Mouse (Mus musculus) midbrain, embryonic 11.5 days (tissue): ENCODE results near the gene Trim44. TPM values are rescaled to one million over a fixed set of nuclear protein-coding genes. Genes with fewer than 3 reads are reported as not detected.
A peak's percentile ranks its signal among the peaks of the same experiment; 100 is the strongest.

ENCODE experiments used
- ATAC-seq: fragments of 200-750 bp; cut with Nextera tagmentation; 2 replicates; pipeline ENCODE4 v1.8.0; 2017; ENCODE audit warnings: moderate TSS enrichment, moderate library complexity; ENCODE audit not compliant: low FRiP score
- DNase-seq: peaks from one replicate; pipeline ENCODE4 v3.0.0; 2015; ENCODE audit warnings: low spot score; ENCODE audit errors: missing footprints
- H3K27ac ChIP-seq: fragments of 300-500 bp; sonication (generic); 2 replicates; pipeline ENCODE4 v1.5.1; 2014; ENCODE audit warnings: low read depth, low read length
- H3K27me3 ChIP-seq: fragments of 300-500 bp; sonication (generic); 2 replicates; pipeline ENCODE4 v1.6.1; 2014; ENCODE audit warnings: mild to moderate bottlenecking, low read length, moderate library complexity, mixed read lengths; ENCODE audit not compliant: control insufficient read depth, insufficient read depth
- H3K36me3 ChIP-seq: fragments of 300-500 bp; sonication (generic); 2 replicates; pipeline ENCODE4 v1.6.1; 2014; ENCODE audit warnings: mild to moderate bottlenecking, low read length, moderate library complexity, mixed read lengths; ENCODE audit not compliant: control insufficient read depth, insufficient read depth
- H3K4me1 ChIP-seq: fragments of 300-500 bp; sonication (generic); 2 replicates; pipeline ENCODE4 v1.6.1; 2014; ENCODE audit warnings: low read length; ENCODE audit not compliant: control insufficient read depth, insufficient read depth
- H3K4me2 ChIP-seq: fragments of 300-500 bp; sonication (generic); 2 replicates; pipeline ENCODE4 v1.6.1; 2014; ENCODE audit warnings: mild to moderate bottlenecking, moderate library complexity
- H3K4me3 ChIP-seq: fragments of 300-500 bp; sonication (generic); 2 replicates; pipeline ENCODE4 v1.5.1; 2014; ENCODE audit warnings: low read depth, low read length
- H3K9ac ChIP-seq: fragments of 300-500 bp; sonication (generic); 2 replicates; pipeline ENCODE4 v1.6.1; 2014; ENCODE audit warnings: low read length
- H3K9me3 ChIP-seq: fragments of 300-500 bp; sonication (generic); 2 replicates; pipeline ENCODE4 v1.6.1; 2016; ENCODE audit warnings: low read length; ENCODE audit not compliant: control insufficient read depth
- WGBS: fragments of 180-500 bp; shearing (Covaris S2); extraction: QIAGEN DNeasy Blood & Tissue Kit; methylation state at CpG from one replicate; pipeline ENCODE4 v1.1.7; 2014; 5-methylcytosine and 5-hydroxymethylcytosine counted together
- polyA plus RNA-seq: library from polyadenylated mRNA; unstranded; fragments of >200 nt; fragmentation: Nextera tagmentation; extraction: Ambion mirVana; gene quantifications from 2 replicates; pipeline ENCODE4 v1.2.1, GENCODE M21; 2014

The Trim44 gene
- polyA plus RNA-seq, 1 experiment from 2014 or later, result 40.7 TPM

GRCm38 (mm10) chr2:102396493-102396892 lies 11.1 kb downstream of the Trim44 start:
- H3K4me1 ChIP-seq, result peaks cover 16% of the 10 kb centered on the region
- WGBS, result 94% methylated on average over 1 of the region's 1 CpGs
- no peaks in the 10 kb centered on the region for H3K9me3 ChIP-seq

GRCm38 (mm10) chr2:102393457-102393856 lies 14.2 kb downstream of the Trim44 start:
- WGBS, result 89% methylated on average over 1 of the region's 1 CpGs
- Histone ChIP-seq H3K4me1 (no peaks in the 10 kb centered on the region), H3K27me3 (no peaks in the 10 kb centered on the region), H3K9me3 (no peaks in the 10 kb centered on the region), H3K27ac (no peak overlapping the region), H3K4me2 (no peak overlapping the region), H3K9ac (no peak overlapping the region), H3K36me3 (no peaks in the 10 kb centered on the region), H3K4me3 (no peak overlapping the region)
- DNase-seq (no peak), ATAC-seq (no peak)

More at GRCm38 (mm10) chr2:102396493-102396892, 11.1 kb downstream of the Trim44 start:
- H3K4me2 ChIP-seq, result no peak overlapping the region
- H3K27me3 ChIP-seq, result no peaks in the 10 kb centered on the region
- ATAC-seq (no peak), DNase-seq (peak; percentile 59)
- no peak overlapping the region for H3K27ac ChIP-seq
- no peaks in the 10 kb centered on the region for H3K36me3 ChIP-seq
- no peak overlapping the region for H3K9ac ChIP-seq
- no peak overlapping the region for H3K4me3 ChIP-seq

GRCm38 (mm10) chr2:102385328-102385902 lies 22.2 kb downstream of the Trim44 start:
- ATAC-seq (no peak), DNase-seq (no peak)
- Histone ChIP-seq H3K27me3 (no peaks in the 10 kb centered on the region), H3K4me2 (no peak overlapping the region), H3K4me3 (no peak overlapping the region), H3K36me3 (no peaks in the 10 kb centered on the region), H3K9ac (no peak overlapping the region), H3K9me3 (no peaks in the 10 kb centered on the region), H3K27ac (no peak overlapping the region), H3K4me1 (peaks cover 6% of the 10 kb centered on the region; the same call in 1 of the 2 replicates)

- WGBS, result 77% methylated on average over 1 of the region's 1 CpGs
- no peak overlapping the region for H3K9ac ChIP-seq
- H3K9me3 ChIP-seq, result no peaks in the 10 kb centered on the region
- H3K4me1 ChIP-seq, result peaks cover 6% of the 10 kb centered on the region; the same call in 1 of the 2 replicates
- no peak overlapping the region for H3K4me3 ChIP-seq
- H3K27ac ChIP-seq, result no peak overlapping the region
- DNase-seq, result peak; percentile 54
- no peaks in the 10 kb centered on the region for H3K36me3 ChIP-seq
- ATAC-seq, result no peak
- H3K4me2 ChIP-seq, result no peak overlapping the region
- H3K27me3 ChIP-seq, result no peaks in the 10 kb centered on the region
Observed at GRCm38 (mm10) chr2:102384496-102384895, 23.1 kb downstream of the Trim44 start.

GRCm38 (mm10) chr2:102384057-102384456 lies 23.6 kb downstream of the Trim44 start:
- H3K36me3 ChIP-seq, result no peaks in the 10 kb centered on the region
- no peaks in the 10 kb centered on the region for H3K27me3 ChIP-seq
- no peak overlapping the region for H3K4me2 ChIP-seq
- H3K27ac ChIP-seq, result no peak overlapping the region
- WGBS, result 51% methylated on average over 2 of the region's 2 CpGs
- ATAC-seq (no peak), DNase-seq (no peak)
- no peaks in the 10 kb centered on the region for H3K9me3 ChIP-seq
- H3K4me1 ChIP-seq, result peaks cover 6% of the 10 kb centered on the region; the same call in 1 of the 2 replicates
- no peak overlapping the region for H3K4me3 ChIP-seq
- no peak overlapping the region for H3K9ac ChIP-seq

GRCm38 (mm10) chr2:102383069-102383834 lies 24.4 kb downstream of the Trim44 start:
- Histone ChIP-seq H3K27me3 (no peaks in the 10 kb centered on the region), H3K9ac (no peak overlapping the region), H3K4me2 (no peak overlapping the region), H3K36me3 (no peaks in the 10 kb centered on the region), H3K4me1 (peaks cover 6% of the 10 kb centered on the region; the same call in 1 of the 2 replicates), H3K4me3 (no peak overlapping the region), H3K9me3 (no peaks in the 10 kb centered on the region), H3K27ac (no peak overlapping the region)
- no peak for ATAC-seq
- 51% methylated on average over 3 of the region's 3 CpGs for WGBS
- peak; percentile 51 for DNase-seq

GRCm38 (mm10) chr2:102382519-102382918 lies 25.1 kb downstream of the Trim44 start:
- Histone ChIP-seq H3K4me2 (no peak overlapping the region), H3K36me3 (no peaks in the 10 kb centered on the region), H3K27ac (no peak overlapping the region), H3K4me3 (no peak overlapping the region), H3K9ac (no peak overlapping the region), H3K4me1 (peaks cover 6% of the 10 kb centered on the region; the same call in 1 of the 2 replicates), H3K27me3 (no peaks in the 10 kb centered on the region), H3K9me3 (no peaks in the 10 kb centered on the region)
- ATAC-seq (no peak), DNase-seq (no peak)
- 82% methylated on average over 3 of the region's 3 CpGs for WGBS

GRCm38 (mm10) chr2:102380581-102380980 lies 27.0 kb downstream of the Trim44 start:
- no peaks in the 10 kb centered on the region for H3K36me3 ChIP-seq
- H3K27ac ChIP-seq, result no peak overlapping the region
- H3K4me3 ChIP-seq, result no peak overlapping the region
- H3K4me2 ChIP-seq, result no peak overlapping the region
- H3K27me3 ChIP-seq, result no peaks in the 10 kb centered on the region
- H3K9ac ChIP-seq, result no peak overlapping the region
- no peaks in the 10 kb centered on the region for H3K9me3 ChIP-seq
- WGBS, result 95% methylated on average over 2 of the region's 2 CpGs
- DNase-seq, result no peak
- no peak for ATAC-seq
- peaks cover 6% of the 10 kb centered on the region; the same call in 1 of the 2 replicates for H3K4me1 ChIP-seq

- ATAC-seq (no peak), DNase-seq (no peak)
- H3K9ac ChIP-seq, result no peak overlapping the region
- no peak overlapping the region for H3K4me3 ChIP-seq
- H3K27ac ChIP-seq, result no peak overlapping the region
- H3K36me3 ChIP-seq, result no peaks in the 10 kb centered on the region
- no peak overlapping the region for H3K4me2 ChIP-seq
- no peaks in the 10 kb centered on the region for H3K9me3 ChIP-seq
- peaks cover 5% of the 10 kb centered on the region; the same call in 1 of the 2 replicates for H3K4me1 ChIP-seq
- H3K27me3 ChIP-seq, result no peaks in the 10 kb centered on the region
- WGBS, result 84% methylated on average over 1 of the region's 1 CpGs
Observed at GRCm38 (mm10) chr2:102378928-102379327, 28.7 kb downstream of the Trim44 start.
